Mouse (Mus musculus) erythroblast, embryonic 14.5 days (primary cell): ENCODE measurements around the gene Pde4b.

Experiments
- GATA1 ChIP-seq: IDR thresholded peaks from 2 replicates; pipeline ENCODE4 v1.6.1; 2012; ENCODE audit warnings: low read length, inconsistent platforms, mixed read lengths
- TAL1 ChIP-seq: IDR thresholded peaks from 3 replicates; pipeline ENCODE4 v1.6.1; 2012; ENCODE audit warnings: low read length, inconsistent platforms, mixed read lengths

- TF ChIP-seq GATA1 (no peak), TAL1 (no peak)
Observed at GRCm38 (mm10) chr4:102186888-102187287, 99.5 kb downstream of the Pde4b start.
